Mouse (Mus musculus) hematopoietic stem cell, adult 5-6 weeks (primary cell): ENCODE measurements around the gene Igtp. TPM values are rescaled to one million over a fixed set of nuclear protein-coding genes. Genes with fewer than 3 reads are reported as not detected.
"Not testable (repeated sequence)": the region's sequence is repeated elsewhere in the genome, so short reads cannot be mapped to it uniquely, and the experiment has no call there.

ENCODE experiments used
- ATAC-seq, 2 experiments: fragments of 125-278 bp in 1 of 2; replicated peaks in 1 of 2; 2 replicates each; pipeline ENCODE4 v1.8.0; 2016 to 2017; ENCODE audit warnings: inconsistent platforms in 2 of 2, mild to moderate bottlenecking in 2 of 2, moderate number of reproducible peaks in 2 of 2, low read depth in 1 of 2, moderate TSS enrichment in 1 of 2; ENCODE audit not compliant: low FRiP score in 2 of 2, poor library complexity in 2 of 2, severe bottlenecking in 2 of 2, insufficient read depth in 1 of 2, low TSS enrichment in 1 of 2
- total RNA-seq: library from RNA; stranded (forward); fragments of 172-1452, 232-1000 nt; gene quantifications from 2 replicates; pipeline ENCODE4 v1.2.3, GENCODE M21; 2017

Igtp gene
- total RNA-seq, 1 experiment from 2014 or later, result 29.5 TPM

- ATAC-seq, result no peak
These were observed 1.7 kb downstream of the Igtp start for GRCm38 (mm10) chr11:58201052-58201451.

DNA sequence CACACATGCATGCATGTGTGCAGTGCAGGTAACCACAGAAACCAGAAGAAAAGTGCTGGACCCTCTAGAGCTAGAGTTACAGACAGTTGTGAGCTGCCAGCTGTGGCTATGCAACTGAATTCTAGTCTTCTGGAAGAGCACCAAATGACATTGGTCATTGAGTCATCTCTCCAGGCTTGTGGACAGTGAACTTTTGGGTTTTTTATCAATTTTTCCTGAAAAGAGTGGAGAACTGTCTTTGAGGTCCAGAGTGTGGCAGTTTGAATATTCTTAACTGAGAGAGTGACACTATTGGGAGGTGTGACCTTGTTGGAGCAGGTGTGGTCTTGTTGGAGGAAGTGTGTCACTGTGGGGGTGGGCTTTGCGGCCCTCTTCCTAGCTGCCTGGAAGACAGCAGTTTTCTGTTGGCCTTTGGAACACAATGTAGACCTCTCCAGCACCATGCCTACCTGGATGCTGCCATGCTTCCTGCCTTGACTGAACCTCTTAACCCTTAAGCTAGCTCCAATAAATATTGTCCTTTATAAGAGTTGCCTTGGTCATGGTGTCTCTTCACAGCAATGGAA lies 11.0 kb downstream of the Igtp start:
- ATAC-seq, result no peak

DNA sequence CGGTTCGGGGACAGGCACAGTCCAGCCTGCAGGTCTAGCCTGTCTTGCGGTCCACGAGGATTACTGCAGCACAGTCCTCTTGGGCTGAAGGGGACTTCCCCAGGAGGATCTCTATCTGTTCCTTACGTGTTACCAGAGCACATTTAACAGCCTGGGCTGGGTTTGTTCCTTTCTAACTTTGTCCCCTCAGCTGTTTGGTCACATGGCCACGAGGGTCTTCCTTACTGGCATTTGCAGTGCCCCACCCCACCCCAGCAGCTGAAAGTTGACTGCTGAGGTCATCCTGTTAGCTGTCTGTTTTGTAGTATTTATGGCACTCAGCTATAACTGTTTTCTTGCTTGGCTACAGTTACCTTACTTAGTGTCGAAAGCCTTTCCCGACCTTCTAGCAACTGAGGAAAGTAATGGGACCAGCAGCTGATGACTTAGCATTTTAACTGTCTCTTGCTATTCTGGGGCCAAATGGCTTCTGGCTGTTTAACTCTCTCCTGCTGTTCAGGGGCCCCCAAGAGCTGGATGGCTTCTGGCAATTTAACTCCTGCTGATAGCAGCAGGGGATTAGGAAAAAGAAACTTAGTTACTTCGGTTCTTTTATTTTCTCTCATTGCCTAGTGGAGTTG lies 11.8 kb downstream of the Igtp start:
- 0 out of 4 replicates have a peak, but pooled peaks of 1 of the 2 experiments have one; percentile 5 for ATAC-seq

GRCm38 (mm10) chr11:58211682-58212067 lies 12.3 kb downstream of the Igtp start:
- ATAC-seq, result no peak

DNA sequence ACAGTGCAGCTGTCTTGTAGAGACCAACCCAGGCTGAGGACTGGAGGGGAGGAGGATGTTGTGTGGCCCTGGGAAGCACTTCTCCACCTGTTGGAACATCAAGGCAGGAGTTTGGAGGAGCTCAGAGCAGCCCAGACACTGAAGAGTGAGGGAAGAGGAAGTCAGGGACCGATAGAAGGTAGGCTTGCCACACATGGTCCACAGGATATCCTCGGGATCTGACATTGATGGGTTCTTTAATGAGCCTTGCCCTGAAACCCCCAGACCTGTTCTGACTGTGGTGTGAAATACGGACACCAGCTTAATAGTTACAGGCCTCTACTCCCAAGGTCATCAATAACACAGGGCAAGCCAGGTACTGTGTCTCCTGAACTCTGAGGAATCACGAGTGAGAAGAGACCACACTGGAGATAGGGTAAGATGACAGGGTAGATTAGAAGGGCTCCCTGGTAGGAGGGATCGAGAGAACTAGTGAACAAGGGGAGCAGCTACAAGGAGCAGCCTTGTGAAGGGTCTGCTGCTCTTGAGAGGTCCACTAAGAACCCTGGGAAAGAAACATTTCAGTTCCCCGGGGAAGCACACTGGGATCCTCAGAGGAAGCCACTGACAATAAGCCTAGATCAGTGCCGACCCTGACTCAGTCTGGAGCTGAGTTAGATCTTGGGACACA lies 14.5 kb downstream of the Igtp start:
- ATAC-seq, result no peak

GRCm38 (mm10) chr11:58214391-58215048 lies 15.2 kb downstream of the Igtp start:
- ATAC-seq, result peak; percentile 85 to 94

GRCm38 (mm10) chr11:58215049-58215430 lies 15.7 kb downstream of the Igtp start:
- not testable (repeated sequence) for ATAC-seq

- no peak for ATAC-seq
These were observed 16.5 kb downstream of the Igtp start for GRCm38 (mm10) chr11:58215814-58216213.

GRCm38 (mm10) chr11:58216823-58217222 lies 17.5 kb downstream of the Igtp start:
- no peak for ATAC-seq

DNA sequence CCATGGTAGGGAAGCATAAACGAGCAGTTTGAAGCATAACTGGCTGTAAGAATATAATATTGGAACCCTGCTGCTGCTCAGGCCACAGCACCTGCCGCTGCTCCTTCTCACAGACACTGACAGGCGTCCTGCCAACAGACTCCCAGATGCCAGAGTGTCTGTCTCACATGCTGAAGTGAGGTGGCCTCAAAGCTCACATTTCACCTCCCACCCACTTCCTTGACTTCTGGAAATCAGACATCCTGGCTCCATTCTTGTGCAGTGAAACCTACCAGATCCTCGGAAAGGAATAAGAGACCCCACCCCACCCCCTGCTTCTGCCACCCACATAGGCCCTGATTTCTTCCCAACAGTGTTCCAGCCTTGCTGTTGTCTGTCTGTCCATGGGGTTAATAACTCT lies 24.4 kb downstream of the Igtp start:
- no peak; a peak in 1 of 4 replicates for ATAC-seq

GRCm38 (mm10) chr11:58224313-58224712 lies 25.0 kb downstream of the Igtp start:
- ATAC-seq, result peak; percentile 68 to 85

DNA sequence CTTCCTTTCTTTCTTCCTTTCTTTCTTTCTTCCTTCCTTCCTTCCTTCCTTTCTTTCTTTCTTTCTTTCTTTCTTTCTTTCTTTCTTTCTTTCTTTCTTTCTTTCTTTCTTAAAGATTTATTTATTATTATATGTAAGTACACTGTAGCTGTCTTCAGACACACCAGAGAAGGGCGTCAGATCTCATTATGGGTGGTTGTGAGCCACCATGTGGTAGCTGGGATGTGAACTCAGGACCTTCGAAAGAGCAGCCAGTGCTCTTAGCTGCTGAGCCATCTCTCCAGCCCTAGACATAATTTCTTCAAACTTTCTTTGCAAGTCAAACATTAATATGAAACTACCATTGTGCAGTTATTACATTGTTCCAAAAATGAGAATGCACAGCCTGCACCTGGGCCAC lies 25.5 kb downstream of the Igtp start:
- ATAC-seq, result not testable (repeated sequence)

DNA sequence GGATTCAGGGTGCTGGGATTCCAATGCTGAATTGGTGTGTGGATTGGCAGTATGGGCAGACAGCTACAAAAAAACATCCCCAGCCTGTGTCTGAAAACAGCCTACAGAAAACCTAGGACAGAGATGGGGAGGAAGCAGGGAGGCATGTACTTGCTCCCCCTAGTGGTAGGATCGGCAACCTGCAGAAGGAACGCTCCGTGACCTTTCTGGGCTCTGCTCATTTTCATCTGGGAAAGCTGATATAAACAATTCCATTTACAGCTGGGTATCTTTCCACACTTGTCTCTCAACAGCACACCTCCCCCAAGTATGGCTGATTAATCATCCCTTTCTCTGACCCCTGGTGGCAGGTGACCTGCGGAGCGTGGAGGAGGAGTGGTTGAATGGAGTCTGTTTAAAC lies 26.3 kb downstream of the Igtp start:
- ATAC-seq, result peak; percentile 75 to 77

- ATAC-seq, result no peak
These were observed 27.1 kb downstream of the Igtp start for GRCm38 (mm10) chr11:58226425-58226824.

- not testable (repeated sequence) for ATAC-seq
These were observed 28.7 kb downstream of the Igtp start for GRCm38 (mm10) chr11:58228021-58228420.

- no peak for ATAC-seq
These were observed 31.1 kb downstream of the Igtp start for GRCm38 (mm10) chr11:58230396-58230910.

GRCm38 (mm10) chr11:58231156-58231555 lies 31.8 kb downstream of the Igtp start:
- ATAC-seq, result no peak

DNA sequence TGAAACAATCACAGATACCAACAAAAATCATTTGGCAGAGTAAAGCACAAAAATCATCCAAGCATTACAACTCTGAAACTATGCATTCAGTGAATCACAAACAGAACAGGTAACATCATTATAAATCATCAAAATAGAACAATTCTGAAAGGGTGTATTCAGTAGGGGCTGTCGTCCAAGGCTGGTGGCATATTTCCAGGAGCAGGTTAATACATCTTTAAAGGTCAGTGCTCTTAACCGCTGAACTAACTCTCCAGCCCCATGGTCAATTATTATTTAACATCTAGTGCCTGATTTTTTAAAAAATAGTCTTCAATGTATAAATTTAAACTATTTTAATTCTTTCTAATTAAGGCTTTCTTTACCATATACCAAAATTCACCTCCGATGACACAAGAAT lies 35.2 kb downstream of the Igtp start:
- not testable (repeated sequence) for ATAC-seq
